Mouse (Mus musculus): ENCODE data around the gene Plppr1.
A peak's percentile ranks its signal among the peaks of the same experiment; 100 is the strongest.
"Not testable (repeated sequence)": the region's sequence is repeated elsewhere in the genome, so short reads cannot be mapped to it uniquely, and the experiment has no call there.

The Plppr1 gene

DNA sequence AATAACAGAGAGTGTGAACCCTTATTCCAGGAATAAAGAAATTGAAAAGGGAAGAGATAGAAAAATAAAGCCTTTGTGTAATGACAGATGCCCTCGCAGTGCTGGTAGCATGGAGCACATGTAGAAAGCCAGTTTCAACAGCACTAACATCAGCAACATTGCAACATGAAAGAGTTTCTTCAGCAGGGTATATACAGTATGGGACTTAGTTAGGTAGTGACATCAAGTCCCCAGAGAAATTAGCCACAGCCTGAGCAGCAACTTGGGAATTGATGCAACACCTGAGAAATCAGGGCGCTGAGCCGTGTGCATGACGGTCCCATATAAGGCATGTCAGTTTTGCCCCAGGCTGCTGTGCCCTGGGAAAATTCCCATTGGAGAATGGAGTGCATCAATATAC, 179.0 kb downstream of the Plppr1 start:
- no peak for DNase-seq

DNA sequence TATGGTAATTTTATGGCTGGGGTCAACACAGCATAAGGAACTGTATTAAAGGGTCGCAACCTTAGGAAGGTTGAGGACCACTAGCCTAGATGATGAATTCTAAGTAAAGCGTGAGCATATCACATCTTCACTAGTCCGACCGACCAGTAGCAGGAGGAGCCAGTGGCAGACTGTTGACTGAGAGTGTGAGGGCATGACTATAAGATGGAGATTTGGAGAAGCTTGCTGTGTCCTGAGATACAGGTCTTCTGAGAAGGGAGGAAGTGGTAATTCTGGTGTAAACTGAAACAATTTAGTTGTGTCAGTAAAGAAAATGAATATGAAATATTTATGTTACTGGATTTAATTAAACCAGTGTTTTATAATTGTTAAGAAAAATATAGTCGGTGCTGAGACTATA, 180.4 kb downstream of the Plppr1 start:
- DNase-seq: no peak

DNA sequence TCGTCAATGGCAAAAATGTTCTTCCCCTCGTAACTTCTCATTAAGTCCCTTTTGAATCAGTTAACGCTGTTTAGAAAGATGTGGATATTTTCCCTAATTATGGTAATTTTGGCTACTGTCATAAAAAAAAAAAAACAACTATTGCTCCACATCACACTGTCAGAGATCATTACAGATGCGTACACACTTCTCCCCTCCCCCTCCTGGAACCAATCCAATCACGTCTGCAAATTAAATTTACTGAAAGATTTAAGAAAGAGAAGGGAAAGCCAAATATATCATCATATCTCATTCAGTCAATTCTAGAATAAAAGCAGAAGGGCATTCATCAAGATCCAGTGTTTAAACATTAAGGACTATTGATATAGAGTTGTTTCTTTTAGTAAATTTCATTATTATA, 185.7 kb downstream of the Plppr1 start:
- no peak for DNase-seq

DNA sequence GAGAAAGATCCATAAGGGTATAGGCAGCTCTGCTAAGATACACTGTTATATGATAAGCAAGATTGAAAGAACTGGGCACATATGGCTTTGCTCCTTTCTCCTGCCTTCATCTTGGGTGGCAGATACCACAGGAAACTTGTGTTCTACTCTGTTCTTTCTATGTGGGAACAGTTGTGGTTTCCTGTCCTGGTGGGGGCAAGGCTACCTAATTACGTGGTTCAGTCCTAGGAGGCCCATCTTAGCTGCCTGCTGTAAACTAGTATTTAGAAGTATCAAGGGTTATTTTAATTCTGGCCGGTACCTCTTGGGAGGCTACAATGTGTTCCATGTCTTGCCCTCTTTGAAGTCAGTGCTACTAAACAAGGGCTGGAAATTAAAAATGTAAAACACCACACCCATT, 186.2 kb downstream of the Plppr1 start:
- no peak for DNase-seq

DNA sequence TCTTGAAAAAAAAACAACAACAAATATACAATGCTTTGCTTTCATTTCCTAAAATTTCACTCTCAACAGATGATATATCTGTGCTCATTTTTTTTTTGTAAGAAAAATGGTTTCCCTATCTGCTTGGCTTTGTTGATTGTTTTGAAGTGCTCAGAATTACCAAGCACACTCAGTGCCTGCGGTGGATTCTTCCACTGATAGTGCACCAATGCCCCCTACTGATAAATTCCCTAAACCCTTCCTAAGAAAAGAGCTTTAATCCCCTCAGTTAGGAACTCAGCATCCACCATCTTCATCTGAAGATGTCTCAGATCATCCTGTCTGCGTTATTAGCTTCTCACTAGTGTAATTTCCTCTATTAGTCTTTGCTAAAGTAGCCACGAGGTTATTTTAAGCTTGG, 192.2 kb downstream of the Plppr1 start:
- no peak for DNase-seq

DNA sequence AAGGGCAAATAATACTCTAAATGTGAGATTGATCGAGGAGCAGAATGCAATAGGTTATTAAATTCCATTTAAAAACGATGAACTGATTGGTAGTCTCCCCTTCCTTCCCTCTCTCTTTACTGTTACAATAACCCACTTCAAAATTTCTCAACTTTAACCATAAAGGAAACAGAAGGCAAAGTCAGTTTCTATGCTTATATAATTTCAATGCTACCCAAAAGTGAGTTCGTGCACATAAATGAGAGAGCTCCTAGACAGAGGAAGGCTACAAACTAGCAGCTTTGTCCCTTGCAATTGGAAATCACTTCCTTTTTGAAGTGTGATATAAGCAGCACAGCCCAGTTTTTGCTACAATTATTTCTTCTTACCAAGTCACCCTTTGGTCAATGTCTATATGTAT, 193.1 kb downstream of the Plppr1 start:
- no peak for DNase-seq

DNA sequence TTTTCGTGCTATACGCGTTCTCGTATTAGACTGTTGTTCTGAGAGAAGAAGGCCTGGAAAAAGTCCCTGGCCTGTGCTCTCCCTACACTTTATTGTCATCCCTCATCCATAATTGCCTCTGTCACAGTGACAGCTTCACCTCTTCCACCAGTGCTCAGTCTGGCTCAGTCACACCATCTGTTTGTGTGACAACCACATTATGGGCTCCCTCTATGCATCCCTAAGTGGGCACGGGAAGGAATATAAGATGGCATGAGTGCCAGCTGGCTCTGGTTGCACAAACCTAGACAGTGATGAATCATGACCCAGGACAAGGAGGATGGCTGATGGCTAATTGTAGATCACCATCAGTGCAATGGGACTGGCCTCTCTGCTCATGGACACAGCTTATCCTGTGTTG, 219.4 kb downstream of the Plppr1 start:
- no peak for DNase-seq

DNA sequence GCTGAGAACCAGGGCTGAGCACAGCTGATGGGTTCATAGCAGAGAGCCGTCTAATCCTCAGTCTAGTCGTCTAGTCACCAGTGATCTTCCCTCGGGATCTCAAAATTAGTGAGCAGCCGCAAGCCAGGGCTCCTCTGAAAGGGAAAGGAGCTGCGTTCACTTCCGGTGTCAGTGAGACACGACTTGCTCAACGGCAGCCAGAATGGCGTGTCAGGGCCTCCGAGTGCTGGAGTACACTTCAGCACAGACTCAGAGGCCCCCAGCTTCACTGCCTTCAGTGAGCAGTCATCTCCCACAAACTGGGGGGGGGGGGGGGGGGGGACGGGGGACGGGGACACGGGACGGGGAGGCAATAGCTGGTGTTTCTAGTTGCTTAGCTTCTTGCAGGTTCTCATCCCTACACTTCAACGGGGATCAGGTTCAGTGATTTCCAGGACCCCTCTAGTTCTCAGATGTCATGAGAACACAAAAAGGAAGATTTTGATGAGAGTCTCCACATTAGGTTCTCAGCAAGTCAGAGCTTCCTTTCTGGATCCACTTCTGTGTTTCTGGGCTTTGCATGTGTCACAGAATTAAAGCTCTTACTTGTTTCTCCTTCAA, 225.7 kb downstream of the Plppr1 start:
- no peak for DNase-seq

DNA sequence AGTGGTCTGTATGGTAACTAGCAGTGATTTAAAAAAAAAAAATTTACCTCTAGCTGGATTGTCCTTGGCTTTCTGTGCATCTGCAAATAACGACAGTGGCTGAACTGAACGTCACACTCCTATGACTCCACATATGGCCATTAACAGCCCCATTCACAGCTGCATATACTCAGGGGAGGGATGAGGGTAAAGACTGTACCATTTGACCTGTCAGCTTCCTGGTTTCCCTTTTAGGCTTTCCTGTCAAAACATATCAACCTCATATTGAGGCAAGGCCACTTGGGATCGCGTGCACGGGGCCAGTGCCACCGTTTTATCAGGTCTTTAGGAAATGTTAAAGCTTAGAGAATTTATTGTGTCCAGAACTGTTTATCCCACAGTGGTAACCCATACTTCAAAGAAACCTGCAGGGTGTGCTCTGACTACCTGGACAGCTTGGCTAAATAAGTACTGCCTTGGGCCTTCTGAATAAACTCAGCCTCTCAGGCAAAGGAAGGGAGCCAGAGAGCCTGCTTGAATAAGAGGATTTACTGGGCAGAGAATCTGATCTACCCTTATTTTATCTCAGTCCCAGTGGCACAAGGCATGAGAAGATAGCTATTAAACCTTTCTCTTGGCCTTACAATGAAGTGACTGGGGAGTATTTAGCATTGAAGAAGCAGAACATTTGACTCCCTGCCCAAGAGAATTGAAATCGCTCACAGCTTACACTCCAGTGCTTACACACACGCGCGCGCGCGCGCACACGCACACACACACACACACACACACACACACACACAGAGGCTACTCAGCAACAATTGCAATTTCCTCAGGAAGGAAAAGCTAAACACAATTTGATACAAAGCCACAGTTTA, 226.5 kb downstream of the Plppr1 start:
- DNase-seq: peak in 1 of 2 experiments; percentile 7

DNA sequence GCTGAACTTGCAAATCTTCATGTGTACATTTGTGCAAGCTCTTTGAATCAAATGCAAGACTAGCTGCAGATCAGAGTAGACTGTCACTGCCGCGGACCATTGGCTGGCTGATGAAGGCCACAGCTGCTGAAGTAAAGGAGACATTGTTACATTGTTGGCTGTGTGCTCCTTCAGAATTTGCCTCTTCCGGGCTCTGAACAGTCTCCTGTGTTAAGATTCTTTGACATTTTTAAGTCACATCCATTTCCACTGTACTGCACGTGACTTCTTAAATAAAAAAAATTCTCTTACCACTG, 227.1 kb downstream of the Plppr1 start:
- DNase-seq: peak in 1 of 2 experiments; percentile 29

DNA sequence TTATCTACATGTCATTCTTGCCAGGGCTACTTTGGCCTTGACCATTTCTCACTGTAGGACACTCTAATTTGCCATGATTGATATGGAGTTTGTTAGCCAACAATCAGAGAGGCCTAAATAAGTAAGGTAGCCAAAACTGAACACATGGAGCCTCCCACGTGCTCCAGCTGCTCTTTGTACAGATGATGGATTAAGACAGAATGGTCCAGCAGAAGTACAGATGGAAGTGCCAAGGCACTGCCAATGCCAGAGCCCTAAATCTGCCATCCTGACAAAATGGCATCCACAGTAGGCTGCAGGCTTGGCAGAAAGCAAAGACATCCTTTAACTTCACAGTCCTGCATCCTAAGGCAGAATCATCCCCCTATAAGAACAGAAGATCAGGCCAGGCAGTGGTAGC, 237.4 kb downstream of the Plppr1 start:
- no peak for DNase-seq

DNA sequence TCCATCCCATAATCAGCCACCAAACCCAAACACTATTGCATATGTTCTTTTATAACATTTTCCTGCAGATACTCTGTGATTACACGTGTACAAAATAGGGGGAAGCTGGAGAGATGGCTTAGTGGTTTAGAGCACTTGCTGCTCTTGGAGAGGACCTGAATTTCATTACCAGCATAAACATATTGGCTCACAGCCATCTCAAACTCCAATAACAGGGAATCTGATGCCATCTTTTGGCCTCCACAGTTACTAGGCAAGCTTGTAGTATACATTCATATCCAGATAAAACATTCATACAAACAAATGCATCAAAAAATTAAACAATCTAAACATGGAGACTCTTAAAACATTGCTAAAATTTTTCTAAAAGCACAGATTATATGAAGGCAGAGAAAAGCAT, 240.5 kb downstream of the Plppr1 start:
- DNase-seq: no peak

DNA sequence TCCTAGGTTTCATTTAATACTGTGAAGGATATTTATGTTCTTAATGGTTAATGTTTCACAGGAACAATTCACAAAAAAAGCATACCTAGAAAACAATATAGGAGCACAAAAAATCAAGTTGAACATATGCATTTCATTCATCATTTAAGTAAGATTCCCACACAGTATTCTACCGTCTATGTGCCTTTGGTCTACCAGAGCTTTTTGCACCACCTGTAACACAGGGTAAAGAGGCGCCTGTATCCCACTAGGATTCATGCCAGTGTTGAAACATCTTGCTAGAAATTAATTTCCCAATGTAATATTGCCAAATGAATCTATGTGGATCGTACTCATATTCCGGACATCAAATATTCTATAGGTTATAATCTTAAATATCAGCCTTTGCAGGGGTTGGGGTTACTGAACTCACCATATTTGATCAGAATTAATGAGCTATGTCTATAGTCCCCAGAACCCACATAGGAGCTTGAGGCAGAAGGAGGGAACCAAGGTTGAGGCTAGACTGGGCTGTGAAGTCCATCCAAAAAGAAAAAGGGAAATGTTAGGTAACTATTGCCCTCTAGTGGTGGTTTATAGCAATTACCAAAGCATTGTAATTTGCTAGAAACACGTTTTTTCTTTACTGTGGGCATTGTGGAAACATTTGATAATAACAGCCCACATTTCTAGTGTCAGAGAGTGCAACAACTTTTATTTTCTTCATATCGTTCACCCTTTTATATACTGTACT, 263.0 kb downstream of the Plppr1 start:
- no peak for DNase-seq

DNA sequence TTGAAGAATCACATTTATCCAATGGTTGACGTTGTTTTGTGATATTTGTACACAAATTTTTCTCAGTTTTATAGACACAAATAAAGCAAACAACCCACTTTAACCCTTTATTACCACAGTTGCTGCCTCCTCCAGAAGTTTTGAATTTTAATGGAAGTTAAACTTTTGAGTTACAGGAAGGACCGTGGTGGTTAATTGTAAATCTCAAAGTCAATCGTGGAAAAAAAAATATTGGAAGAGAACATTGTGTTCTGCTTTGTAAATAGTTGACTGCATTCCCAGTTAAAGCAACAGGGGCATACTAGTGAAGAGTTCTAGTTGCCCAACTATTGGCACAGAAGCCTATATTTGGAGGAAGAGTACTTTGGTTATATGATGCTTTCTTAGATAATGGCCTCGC, 278.9 kb downstream of the Plppr1 start:
- DNase-seq: not testable (repeated sequence)

DNA sequence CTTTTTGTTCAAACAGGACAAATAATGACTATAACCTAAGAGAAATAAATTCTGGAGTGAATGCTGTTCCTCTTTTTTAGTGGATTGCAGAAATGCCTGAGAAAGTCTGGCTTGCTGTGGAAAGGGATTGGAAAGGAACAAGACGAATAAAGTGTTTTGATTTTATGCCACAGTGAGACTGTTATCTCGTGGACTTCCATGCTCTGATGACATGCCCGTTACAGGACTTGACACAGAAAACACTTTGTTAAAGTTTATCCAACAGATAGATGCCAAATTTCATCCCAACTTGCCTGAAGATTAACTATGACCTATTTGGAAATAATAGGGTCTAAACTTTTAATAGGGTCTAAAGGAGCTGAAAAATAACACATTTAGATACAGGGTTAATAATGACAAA, 281.0 kb downstream of the Plppr1 start:
- DNase-seq: not testable (repeated sequence)

DNA sequence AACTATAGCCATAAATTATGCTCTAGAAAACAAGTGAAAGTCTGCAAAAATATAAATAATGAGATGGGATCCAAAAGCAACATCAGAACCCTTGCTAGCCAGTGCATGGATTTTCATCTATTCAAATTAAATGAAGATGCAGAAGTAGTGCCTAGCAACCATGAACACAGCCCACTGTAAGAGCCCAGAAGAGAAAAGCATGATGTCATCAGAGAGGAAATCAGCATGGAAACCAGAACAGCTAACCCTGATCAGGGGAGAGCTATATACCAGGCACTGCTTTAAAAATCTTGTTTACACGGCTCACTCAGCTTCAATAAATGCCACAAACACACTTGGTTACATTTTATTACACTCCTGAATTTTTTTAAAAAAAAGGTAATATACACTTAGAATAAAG, 288.9 kb downstream of the Plppr1 start:
- not testable (repeated sequence) for DNase-seq

DNA sequence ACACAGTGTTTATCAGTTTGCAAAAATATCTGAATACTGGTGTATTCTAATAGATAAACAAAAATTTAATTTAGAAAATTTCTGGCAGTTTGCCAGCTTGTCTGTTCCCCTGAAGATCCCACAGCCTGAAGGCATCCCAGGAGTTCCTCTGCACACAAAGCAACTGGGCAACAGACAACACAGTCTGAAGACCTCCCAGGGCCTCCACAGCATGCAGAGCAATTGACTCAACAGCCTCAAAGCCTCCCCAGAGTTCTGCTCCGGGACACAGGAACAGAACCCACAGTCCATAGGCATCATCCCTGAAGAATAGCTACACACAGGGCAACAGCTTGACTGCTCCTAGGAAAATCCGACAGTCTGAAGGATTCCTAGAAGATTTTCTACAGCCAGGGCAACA, 289.6 kb downstream of the Plppr1 start:
- no peak for DNase-seq

DNA sequence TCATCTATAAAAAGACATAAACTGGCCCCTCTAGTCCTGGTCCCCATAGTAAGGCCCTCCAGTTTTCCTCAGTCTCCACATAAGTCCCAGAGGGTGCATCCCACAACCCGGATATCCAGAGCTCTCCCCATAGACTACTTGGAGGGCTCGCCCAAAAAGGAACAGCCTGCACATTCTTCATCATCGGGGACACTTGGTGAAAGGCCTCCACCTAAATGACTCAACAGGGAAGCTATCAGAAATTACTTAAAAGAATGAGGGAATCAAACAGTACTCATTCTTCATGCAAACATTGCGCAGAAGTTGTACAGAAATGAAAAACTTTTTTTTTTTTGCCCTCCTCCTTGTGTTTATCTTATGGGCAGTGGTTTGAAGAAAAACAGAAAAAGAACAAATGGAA, 291.4 kb downstream of the Plppr1 start:
- DNase-seq: no peak

DNA sequence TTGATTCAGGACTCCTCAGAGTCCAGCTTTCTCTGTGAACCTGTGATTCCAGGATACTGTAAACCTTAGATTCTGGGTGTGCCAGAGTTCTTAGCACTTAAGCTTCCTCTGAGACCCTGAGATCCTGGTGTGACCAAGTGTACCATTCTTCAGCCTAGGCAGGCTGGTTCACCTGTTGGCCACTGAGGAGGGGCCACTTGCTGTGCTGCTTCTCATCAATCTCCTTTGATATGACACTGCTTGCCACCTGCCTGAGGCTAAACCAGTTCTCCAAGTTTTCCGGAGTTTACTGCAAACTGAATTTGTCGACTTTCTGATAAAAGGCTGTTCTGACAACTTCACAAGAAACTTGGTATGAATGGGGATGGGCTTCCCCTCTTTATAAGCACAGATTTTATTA, 298.0 kb downstream of the Plppr1 start:
- no peak for DNase-seq

DNA sequence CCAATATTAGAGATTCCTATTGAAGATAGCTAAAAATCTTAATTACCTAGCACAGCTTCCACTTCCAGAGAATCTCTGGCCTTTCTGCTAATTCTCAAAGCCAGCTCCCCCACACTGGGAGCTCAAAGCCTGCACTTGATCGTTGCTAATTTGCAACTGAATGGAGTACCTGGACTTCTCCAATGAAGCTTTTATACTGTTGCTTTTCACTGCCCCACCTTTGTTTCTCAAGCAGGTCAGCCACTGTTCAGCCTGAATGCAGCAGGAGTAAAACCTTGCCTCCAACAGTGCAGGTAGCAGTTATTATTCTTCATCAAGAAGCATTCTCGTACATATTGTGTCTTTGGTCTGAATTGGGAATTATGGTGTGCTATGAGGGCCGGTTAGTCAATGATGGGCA, 309.0 kb downstream of the Plppr1 start:
- DNase-seq: not testable (repeated sequence)

DNA sequence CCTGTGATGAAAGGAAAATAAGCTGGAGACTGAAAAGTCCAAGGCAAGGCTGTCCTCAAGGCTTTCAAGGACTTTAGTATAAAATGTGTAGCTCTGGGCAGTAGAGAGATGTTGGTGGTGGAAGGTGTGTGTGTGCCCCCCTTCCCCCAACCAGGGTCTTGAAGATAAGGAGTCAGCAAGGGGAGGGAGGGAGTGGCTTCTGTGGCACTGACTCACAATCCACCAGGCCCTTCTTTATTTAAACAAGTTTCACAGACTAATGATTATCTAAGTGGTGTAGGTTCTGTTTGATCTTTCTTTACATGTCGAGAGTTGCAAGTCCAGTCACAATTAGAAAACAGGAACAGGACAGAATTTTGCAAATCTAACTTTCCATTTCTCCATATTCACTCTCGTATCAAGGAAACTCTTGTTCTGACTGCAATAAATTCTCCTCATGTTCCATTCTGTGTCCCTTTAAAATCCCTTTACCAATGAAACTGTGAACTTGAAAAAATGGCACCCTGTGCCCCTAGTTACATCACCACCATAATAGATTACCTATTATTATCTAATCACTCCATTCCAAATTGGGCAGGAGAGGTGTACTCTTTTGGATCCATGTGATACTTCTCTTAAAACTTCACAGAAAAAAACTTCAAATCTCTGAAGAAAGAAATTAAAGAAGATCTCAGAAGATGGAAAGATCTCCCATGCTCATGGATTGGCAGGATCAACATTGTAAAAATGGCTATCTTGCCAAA, 324.7 kb downstream of the Plppr1 start:
- DNase-seq: not testable (repeated sequence)

DNA sequence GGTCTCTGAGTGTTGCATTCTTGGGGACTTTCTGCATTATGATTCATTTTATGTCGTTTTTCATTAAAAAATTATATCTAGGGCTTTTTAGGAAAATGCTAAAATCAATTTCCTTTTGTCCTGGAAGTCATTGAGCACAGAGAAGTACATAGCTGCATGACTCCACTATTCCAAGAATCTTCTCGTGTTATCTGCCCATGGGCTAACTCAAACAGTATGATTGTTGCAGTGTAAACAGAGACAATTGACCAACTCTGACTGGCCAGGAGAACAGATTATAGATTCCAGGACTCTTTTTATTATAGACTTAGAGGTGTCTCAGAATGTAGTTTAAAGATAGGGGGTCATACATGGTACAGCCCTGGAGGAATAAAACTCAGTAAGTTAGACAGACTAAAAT, 327.8 kb downstream of the Plppr1 start:
- DNase-seq: no peak
